Mouse (Mus musculus) thymus, postnatal 4 days (tissue): Measurements from ENCODE around the gene Fkbpl.

Experiments used
- DNase-seq: peaks from one replicate; pipeline ENCODE4 v3.0.0; 2021

The Fkbpl gene

DNA sequence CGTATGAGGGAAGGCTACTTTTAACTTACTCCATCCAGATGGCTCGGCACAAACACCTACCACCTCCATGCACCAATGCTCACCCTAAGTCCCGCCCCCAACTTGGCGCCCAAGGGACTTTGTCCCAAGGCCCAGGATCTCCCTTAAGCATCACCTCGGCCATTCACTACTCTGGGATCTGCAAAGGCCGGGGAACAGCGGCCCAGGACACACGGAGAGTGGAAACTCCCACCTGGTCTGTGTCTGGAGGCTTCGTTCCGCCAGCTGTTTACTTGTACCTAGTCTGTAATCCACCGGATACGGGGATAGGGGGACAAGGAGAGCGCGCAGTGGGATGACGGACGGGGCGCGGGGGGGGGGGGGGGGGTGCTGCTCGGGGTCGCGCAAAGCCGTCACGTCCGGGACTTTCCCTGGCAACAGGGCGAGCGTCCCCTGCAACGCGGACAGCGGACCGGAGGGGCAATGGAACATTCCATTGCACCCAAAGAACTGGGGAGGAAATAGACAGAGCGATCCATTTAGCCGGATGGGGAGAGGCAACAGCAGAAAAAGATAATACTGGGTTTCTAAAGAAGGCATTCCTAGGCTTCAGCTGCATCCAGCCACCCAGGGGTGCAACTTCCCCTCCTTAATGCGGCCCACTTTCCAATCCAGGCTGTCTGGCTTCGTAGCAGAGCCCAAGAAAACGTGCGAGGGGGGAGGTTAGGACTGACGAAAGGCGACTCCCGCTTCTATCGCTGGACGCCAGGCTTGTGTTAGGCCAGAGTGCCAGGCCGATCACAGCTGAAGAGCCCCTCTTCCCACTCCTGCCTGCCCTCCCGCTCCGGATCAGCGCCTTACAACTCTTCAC, 17.2 kb upstream of the Fkbpl start:
- peak; percentile 86 for DNase-seq

DNA sequence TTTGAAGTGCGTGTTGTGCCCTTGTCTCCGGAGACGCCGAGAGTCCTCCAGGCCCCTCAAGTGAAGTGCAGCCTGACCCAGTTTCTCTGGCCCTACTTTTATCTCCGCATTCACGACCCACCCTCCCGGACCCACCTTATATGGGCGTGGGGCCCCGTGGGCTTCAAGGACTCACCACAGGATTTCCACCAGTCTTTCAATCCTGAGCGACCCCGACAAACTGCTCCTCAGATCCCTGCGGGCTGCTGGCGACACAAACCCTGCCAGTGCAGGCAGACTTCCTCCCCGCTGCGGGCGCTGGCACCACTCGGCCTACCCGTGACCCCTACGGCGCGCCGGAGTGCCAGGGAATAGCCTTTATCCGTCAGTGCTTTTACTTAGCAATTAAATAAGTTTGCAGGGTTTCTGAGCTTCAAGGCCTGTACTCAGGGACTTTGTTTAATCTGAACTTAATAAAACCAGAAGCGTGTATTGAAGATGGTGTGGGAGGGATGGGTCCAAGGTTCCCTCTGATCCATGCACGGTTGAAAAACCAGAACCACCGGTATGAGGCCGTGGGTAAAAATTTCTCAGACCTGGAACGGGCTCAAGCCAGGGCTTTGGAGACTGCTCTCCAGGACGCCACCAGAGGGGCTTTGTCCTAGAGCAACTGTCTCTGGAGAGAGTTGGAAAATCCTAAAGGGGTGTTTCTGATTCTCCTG, 16.5 kb upstream of the Fkbpl start, which contains the start of gene Ppt2:
Ppt2 (minus strand) TSS at position 568 of the 701 bp plus-strand sequence.
- peak; percentile 78 for DNase-seq

DNA sequence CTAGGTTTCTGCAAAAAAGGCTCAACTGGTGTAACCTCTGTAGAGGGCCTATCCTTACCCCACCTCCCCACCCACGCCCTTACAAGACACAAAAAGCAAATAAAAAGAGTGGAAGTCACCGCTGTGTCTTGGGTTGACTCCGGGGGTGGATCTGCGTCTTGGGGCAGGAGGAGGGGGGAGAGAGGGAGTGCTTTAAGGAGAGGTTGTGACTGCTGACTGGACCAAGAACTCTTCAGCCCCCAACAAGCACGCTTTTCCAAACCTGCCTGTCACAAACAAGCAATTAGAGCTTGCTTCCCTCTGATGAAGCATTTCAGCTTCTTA, 16.0 kb upstream of the Fkbpl start:
- peak; percentile 50 for DNase-seq

DNA sequence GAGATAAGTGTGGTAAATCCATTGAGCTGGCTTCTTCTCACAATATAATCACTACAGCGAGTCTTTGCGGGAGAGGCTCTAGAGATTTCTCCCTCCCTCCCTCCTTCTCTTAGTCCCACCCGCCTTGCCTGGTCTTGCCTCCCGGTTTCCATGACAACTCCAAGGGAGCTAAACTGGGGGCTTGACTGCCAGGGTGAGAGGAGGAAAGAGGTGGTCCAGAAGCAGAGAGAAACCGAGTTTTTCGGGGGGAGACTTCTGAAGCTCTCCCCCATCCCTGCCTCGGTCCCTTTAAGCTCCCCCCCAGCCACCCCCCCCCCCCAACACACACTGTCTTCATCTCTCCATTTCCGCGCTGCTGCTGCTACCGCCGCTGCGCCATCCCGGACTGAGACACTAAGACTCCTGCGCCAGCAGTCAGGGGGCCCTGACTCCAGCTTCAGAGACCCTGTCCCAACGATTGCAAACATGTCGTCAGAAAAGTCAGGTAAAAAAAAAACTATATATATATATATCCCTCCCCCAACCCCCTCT, 15.3 kb upstream of the Fkbpl start, which contains the start of gene Prrt1:
Prrt1 (plus strand) TSS at position 313 of the 531 bp plus-strand sequence.
- peak; percentile 72 for DNase-seq

DNA sequence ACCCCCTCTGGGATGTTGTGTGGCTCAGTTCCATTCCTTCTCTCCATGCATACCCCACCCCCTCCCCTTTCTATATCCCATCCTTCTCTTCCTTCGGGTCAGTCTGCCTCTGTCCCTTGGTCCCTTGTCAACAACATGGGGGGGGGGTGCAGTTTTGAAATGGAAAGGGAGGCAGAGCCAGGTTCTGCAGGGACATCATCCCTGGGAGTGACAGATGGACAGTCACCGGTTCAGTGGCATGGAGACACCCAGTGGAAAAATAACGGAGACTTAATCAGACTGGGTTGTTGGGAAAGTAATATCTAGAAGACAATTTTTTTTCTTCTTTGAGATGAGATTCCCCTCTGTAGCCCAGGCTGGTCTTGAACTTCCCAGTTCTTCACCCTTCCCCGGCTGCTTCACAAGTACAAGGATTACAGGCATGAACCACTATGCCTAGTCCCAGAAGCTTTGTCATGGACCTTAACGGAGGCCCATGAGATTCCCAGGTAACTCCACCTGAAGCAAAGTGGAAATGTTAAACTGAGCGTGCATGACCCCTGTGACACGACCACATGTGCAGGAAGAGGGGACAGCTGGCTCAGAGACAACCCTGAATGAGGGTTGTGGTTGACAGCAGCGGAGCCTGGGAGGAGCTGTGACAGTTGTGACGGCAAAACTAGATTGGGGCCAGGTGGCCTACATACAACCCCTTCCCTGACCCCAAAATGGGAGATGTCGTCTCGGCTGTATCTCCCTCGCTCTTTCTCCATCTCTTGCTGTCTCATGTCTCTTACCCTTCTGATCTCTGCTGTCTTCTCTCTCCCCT, 14.6 kb upstream of the Fkbpl start:
- DNase-seq: peak; percentile 80

DNA sequence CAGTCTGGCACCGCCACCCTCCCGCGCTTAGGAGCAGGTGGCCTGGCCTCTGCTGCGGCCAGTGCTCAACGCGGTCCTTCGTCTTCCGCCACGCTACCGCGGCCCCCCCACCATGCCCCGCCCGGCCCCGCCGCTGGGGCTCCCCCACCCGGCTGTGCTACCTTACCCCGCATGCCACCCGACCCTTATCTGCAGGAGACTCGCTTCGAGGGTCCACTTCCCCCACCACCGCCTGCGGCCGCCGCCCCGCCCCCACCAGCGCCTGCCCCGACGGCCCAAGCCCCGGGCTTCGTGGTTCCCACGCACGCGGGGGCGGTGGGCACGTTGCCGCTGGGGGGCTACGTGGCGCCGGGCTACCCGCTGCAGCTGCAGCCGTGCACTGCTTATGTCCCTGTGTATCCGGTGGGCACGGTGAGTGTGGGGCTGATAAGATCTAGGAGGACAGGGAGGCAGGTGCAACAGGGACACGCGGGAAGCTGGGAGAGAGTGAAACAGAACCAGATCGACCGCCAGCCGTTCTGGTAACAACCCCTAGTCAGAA, 13.7 kb upstream of the Fkbpl start:
- peak; percentile 82 for DNase-seq

DNA sequence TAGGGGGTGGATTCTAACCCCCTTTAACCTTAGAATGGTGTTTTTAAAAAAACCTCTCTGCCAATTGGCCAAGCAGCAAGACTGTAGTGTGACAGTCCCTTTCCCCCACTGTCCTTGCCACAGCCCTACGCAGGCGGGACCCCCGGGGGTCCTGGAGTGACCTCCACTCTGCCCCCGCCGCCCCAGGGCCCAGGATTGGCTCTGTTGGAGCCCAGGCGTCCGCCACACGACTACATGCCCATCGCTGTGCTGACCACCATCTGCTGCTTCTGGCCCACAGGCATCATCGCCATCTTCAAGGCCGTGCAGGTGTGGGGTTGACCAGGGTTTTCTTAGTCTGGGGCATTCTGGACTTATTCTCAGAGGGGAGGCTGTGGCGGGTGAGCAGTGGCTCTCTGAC, 12.9 kb upstream of the Fkbpl start:
- peak; percentile 55 for DNase-seq

DNA sequence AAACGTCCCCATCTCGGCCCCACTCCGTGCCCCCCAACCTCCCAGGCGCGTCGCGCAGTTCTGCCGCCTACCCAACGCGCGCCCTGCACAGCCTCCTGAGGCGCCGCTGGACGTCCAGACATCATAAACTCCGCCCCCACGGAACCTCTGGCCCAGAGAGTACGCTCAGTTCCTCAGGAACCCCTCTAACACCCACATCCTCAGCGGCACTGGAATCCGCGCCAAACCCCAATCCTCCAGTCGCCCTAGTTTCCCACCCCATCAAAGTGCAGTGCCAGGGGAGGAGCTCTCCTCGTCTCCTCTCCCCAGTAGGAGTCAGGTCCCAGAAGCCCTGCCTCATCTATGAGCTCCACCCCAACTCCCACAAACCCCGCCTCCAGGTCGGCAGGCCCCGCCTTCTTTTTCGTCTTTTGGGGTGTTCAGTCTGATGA, 12.3 kb upstream of the Fkbpl start:
- peak; percentile 93 for DNase-seq

DNA sequence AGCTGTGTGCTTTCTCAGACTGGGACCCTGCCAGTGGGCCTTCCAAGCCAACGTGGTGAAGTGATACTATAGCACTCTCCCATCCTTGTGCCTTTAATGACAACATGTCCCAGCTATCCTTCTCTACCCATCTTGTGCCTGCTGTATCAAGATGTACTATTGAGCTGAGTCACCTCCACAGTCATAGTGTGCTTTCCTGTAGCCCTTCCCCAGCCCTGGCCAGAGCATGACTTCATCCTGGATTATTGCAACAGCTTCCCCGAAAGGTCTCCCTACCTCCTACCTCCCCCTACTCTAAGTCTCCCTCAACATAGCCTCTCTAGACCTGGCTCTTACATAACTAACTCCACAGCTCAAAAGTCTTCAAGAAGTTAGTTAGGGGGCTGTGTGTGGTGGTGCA, 8.9 kb upstream of the Fkbpl start:
- no peak for DNase-seq

DNA sequence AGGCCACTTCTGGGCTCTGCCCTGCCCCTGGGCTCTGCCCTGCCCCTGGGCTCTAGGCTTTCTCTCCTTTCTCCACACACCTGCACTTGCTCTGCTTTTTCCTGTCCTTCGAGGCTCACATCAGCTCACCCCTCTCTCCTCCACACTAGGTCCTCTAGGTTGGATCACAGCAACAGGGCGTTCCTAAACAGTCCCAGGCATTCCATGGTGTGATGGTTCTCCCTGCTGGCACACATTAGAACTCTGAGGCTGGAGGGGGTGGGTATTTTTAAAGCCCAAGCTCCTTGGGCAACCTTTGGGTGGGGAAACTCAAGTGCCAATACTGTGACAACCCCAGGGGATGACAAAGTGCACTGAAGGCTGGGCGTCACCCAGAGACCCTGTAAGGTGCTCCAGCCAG, 7.1 kb upstream of the Fkbpl start:
- DNase-seq: no peak

DNA sequence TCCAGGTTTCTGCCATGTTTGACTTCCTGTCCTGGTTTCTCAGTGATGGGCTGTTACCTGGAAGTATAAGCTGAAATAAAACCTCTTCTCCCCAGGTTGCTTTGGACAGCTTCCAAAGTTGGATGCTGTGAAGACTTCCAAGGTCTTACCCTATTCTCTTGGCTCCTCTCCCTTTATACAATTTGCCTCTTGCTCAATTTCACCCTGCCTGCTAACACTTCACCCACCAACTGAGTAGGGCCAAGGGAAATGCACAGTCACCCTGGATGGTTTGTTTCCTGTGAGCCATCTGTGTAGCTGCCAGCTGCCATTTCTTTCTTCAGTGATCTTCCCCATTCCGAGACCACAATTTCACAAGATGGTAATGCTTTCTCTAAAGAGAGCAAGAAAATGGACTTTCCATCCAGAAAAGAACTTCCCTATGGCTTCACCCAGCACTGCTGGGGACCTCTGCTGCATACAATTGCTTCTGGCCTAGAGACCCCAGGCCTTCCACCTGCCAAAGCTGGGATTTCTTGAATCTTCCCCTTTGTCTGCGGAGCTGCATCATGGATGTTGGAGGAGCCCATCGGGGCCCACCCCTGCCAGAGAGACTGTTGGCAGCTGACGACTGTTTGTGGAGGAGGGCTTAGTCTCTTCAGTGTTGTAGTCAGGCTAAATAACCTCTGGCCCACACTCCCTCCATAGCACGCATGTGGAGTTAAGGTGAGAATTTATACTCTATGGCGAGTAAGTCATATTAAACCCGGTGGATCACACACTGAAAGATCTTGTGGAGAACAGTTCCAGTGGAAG, 4.9 kb upstream of the Fkbpl start:
- DNase-seq: no peak

DNA sequence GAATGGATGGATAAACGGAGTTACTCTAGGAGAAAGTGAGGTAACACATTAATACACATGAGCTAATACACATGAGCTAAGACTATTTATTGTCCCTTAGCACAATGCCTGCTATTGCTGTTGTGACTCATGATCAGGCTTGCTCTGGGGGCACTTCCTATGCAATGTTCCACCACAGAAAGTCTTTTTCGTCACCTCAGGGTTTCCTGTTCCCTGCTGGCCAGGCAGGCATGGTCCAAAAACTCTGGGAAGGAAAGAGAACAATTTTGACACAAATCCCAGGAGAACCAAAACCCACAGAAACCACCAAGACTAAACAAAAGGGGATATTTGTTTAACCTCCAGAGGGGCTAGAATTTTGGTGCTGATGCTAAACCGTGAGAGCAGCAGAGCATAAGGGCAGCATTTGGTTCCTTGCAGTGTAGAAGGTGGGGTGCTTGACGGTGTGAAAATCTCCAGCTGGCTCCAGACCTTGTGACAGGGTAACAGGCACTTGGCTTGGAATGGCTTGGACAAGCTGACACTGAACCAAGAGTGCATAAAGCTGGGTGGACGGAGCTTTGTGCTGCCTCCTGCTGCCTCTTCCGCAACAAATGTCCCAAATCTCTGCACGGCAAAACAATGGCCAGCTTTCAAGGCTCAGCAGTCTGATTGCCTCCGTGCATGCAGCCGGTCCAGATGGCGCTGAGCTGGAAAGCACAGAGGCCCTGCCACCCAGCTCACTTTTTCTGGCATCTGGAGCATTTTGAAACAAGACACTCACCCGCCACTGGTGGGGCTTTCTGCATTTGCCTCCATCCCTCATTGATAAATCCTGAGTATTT, 3.6 kb upstream of the Fkbpl start:
- DNase-seq: peak; percentile 11

DNA sequence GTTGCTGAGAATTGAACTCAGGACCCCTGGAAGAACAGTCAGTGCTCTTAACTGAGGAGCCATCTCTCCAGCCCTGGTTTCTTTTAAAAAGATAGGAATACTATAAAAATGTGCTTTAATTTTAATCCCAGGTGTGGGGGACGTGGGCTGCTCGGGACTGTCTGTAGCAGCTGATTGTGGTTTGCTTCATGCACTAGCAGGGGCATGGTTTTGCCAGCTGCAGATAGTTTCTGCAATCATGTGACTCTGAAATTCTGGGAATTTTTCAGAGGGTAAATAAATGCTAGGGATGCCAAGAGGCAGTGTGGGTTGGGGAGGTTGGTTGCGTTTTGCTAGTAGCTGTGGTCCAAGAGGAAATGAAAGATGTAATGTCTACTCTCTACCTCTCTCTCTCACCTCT, 2.6 kb upstream of the Fkbpl start:
- no peak for DNase-seq

DNA sequence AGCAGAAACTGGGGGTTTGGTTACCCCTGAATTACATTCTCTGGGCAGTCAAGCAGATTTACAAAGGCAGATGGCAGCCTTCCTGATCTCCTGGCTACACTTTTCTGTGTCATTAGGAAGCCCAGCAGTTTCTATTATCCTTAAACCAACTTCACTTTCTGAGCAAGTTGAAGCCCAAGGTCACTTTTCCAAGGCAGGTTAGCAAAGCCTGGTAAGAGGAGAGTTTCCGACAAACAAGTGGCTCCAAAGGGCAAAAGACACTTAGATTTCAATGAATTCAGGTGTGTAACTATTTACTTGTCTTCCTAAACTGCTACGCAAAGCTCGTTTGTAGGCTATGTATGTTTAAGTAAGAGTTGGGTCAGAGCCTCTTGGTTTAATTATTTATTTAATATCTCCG, 1.2 kb upstream of the Fkbpl start:
- no peak for DNase-seq

DNA sequence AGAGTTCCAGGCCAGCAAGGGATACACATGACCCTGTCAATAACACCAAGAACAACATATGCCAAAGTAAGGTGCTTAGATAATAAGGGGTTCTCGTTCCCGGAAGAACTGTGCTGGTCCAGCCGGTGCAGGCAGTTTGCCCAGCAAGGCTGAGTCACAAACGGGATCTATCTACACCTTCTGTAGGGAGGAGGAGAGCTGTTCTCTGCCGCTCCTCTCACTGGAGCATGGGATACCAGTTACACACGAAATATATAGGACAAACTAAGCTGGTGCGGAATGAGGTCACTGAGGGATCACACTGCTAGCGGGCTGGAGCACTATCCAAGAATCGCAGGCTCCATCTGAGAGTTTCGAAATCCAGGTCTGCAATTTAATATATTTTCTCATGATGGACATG, 620 bp upstream of the Fkbpl start:
- DNase-seq: peak; percentile 13

DNA sequence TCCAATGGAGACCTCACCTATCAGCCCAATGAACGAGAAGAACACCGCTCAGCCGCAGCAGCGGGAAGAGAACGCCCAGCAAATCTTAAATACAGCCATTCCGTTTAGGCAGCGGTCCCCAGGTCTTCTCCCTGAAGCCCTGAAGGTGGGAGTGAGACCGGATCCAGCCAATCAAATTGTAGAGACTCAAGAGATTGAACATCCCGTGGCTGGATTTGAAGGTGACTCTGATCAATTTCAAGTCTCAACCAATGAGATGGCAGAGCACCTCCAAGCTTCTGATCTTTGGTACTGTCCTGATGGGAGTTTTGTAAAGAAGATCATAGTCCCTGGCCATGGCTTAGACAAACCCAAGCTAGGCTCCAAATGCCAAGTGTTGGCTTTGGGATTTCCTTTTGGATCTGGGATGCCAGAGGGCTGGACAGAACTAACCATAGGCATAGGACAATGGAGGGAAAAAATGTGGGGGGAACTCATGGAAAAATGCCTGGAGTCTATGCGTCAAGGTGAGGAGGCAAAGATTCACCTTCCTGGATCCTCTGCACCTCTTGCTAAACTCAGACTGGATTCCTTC, 779 bp downstream of the Fkbpl start:
- DNase-seq: peak; percentile 16

DNA sequence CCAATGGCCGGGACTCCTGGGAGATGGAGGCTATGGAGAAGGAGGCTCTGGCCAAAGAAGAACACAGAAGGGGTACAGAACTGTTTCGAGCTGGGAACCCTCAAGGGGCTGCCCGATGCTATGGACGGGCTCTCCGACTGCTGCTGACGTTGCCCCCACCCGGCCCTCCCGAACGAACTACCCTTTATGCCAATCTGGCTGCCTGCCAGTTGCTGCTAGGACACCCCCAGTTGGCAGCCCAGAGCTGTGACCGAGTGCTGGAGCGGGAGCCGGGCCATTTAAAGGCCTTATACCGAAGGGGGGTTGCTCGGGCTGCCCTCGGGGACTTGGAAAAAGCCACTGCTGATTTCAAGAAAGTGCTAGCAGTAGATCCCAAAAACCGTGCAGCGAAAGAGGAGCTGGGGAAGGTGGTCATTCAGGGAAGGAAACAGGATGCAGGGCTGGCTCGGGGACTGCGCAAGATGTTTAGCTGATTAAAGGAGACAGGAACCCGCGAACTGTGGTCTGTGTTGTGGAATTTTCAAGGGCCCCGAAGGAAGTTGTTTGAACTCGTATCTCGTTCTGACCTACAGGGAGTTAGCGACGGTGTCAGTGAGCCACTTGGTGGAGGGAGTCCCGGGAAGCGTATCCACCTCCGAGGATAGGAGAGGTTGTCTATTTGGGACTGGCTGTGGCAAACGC, 1.4 kb downstream of the Fkbpl start:
- DNase-seq: peak; percentile 16

DNA sequence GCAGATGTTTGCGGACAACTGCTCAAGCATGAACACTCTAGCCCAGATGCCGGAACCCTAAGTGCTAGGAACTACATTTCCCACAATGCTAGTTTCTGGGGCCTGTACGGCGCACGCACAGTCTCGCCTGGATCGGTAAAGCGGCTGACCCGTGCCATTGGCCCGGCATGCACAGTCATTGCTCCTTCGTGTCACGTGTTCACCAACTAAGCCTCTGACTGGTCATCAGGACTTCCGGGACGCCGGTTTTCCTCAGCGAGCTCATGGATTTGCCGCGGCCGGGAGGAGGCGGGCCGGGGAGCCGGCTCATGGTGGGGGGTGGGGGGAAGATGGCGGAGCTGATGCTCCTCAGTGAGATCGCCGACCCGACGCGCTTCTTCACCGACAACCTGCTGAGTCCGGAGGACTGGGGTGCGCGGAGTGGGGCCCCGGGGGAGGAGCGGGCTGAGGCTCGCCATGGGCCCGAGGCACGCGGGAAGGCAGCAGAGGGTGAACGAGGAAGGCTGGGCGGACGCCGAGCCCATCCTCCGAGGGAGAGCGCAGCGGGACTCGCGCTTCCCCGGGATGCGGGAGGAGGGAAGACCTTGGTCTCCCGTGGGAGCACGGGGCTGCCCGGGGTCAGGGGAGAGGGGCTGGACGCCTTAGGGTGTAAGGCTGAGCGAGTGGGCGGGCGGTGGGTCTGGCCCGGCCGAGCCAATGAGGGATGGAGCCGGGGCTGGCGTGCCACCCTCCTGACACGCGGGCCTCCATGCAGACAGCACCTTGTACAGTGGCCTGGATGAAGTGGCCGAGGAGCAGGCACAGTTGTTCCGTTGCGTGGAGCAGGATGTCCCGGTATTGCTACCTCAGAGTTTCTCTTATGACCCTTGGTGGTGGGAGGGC, 2.6 kb downstream of the Fkbpl start, which contains the start of gene Atf6b:
Atf6b (plus strand) TSS at position 241 of the 882 bp plus-strand sequence.
- peak; percentile 90 for DNase-seq
